Mouse (Mus musculus): Measurements from ENCODE around the gene Foxd2. TPM values are rescaled to one million over a fixed set of nuclear protein-coding genes. Genes with fewer than 3 reads are reported as not detected.

The Foxd2 gene
- total RNA-seq (2021): under 1 TPM; 0.48 to 0.57 TPM

DNA sequence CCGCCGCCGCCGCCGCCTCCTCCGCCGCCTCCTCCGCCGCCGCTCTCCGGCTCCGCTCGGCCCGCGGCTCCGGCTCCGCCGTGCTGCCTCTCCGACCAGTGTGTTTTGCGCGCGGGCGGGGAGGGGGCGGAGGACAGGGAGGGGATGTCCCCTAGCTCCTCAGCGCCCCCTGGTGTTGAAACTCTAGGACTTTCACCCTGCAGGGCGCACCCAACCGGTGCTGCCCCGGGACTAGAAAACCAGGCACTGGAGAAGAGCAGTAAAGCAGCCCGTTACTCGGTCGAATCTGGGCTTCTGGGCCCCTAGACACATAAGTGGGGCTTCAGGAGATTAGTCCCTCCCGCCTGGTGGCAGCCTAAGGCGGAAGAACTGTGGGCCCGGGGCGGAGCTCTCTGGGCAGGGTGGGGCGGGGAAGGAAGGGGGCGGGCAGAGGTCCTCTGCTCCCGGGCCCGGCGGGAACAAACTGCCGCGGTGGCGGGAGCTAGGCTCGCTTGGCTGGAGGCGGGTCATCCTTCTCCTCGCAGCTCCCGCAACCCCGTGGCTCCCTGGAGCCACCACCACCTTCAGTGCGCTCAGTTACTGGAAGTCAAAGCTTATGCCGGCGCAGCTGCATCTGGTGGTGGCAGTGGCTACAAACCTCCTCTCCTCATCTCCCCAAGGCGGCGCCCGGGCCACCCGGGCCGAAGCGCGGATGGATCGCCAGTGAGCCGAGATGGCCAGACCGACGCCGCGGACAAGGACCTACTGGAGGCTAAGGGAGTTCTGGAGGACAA lies at the start of gene Foxd2:
Gene Foxd2 (minus strand): TSS at position 45 of the 773 bp plus-strand sequence.
- peak in 1 of 2 experiments; percentile 38 for DNase-seq (ENCODE audit: low spot score in 2 of 2)
- intact Hi-C loops (cut with DNase I): loop anchor here (5.0 kb wide), 1 partner anchor 1028 kb away; the partner anchor contains the start of gene Dmbx1

DNA sequence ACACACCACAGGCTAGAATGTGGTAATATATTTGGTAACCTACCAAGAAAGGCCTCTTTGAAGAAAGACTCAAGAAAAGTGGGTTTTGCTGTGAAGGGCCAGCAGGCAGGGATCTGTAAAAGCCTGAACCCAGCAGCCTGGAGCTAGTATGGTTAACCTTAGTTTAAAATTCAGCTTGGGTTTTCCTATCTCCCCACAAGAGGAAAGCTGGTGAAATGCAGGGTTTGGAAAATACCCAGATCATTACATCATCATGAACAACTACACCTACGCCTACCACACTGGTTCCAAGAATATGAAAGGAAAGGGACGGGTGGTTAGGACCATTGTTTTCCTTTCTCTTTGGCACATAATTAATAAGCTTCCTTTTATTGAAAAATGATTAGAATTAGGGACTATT lies 49.6 kb upstream of the Foxd2 start:
- intact Hi-C loops (cut with DNase I): no loop called here
- DNase-seq (ENCODE audit: low spot score in 2 of 2): peak in 1 of 2 experiments; percentile 23

- no peak for DNase-seq (ENCODE audit: low spot score in 2 of 2)
- intact Hi-C loops (cut with DNase I): no loop called here
Observed at GRCm38 (mm10) chr4:114957403-114957802, 48.7 kb upstream of the Foxd2 start.

- intact Hi-C loops (cut with DNase I): no loop called here
- no peak for DNase-seq (ENCODE audit: low spot score in 2 of 2)
Observed at GRCm38 (mm10) chr4:114953172-114953571, 44.5 kb upstream of the Foxd2 start.

GRCm38 (mm10) chr4:114947852-114948481 lies 39.3 kb upstream of the Foxd2 start:
- no peak for DNase-seq (ENCODE audit: low spot score in 2 of 2)
- intact Hi-C loops (cut with DNase I): loop anchor here (2.0 to 5.0 kb wide), 4 partner anchors 31 to 646 kb away; no protein-coding TSS in a partner anchor

DNA sequence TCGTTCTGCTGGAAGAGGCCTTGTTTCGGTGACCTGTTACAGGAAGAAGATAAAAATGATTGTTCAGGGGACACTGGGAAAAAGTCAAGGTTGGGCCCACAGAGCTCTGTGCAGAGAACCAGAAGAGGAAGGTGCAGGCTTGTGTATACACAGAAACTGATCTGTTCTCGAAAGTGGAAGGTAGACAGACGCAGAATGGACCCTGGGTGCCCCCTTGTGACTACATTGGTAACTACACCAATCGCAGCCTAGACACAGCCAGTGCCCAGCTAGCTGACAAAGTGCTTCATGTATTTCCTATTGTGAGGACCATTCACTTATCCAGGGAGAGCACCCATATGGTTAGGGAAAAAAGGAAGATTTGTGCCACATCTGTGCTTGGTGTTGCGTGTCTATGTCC lies 38.7 kb upstream of the Foxd2 start:
- DNase-seq (ENCODE audit: low spot score in 2 of 2): peak; percentile 86 to 90
- intact Hi-C loops (cut with DNase I): loop anchor here (2.0 to 5.0 kb wide), 4 partner anchors 31 to 645 kb away; no protein-coding TSS in a partner anchor

- intact Hi-C loops (cut with DNase I): loop anchor here (2.0 to 5.0 kb wide), 4 partner anchors 30 to 644 kb away; no protein-coding TSS in a partner anchor
- DNase-seq (ENCODE audit: low spot score in 2 of 2): no peak
Observed at GRCm38 (mm10) chr4:114946416-114946815, 37.7 kb upstream of the Foxd2 start.

DNA sequence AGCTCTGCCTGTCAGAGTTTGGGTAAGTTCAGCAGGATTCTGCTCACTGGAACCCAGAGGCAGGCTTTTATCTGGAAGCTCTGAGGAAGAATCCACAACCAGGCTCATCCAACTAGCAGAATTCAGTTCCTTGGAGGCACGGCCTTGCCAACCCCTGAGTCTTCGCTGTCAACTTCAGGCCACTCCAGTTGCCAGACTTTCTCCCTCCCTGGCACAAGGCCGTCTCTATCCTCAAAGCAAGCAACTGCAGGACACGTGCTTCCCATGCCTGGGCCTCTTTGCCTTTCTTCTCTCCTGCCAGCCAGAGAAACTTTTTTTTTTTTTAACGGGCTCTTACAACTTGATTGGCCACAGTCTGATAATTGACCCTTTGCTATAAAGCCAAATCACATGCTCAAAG lies 36.3 kb upstream of the Foxd2 start:
- intact Hi-C loops (cut with DNase I): loop anchor here (5.0 kb wide), 3 partner anchors 278 to 643 kb away; no protein-coding TSS in a partner anchor
- DNase-seq (ENCODE audit: low spot score in 2 of 2): no peak

GRCm38 (mm10) chr4:114942583-114942982 lies 33.9 kb upstream of the Foxd2 start:
- DNase-seq (ENCODE audit: low spot score in 2 of 2): no peak

GRCm38 (mm10) chr4:114942112-114942511 lies 33.4 kb upstream of the Foxd2 start:
- intact Hi-C loops (cut with DNase I): no loop called here
- no peak for DNase-seq (ENCODE audit: low spot score in 2 of 2)

More at GRCm38 (mm10) chr4:114942583-114942982, 33.9 kb upstream of the Foxd2 start:
- intact Hi-C loops (cut with DNase I): no loop called here

- no peak for DNase-seq (ENCODE audit: low spot score in 2 of 2)
- intact Hi-C loops (cut with DNase I): no loop called here
Observed at GRCm38 (mm10) chr4:114941311-114941710, 32.6 kb upstream of the Foxd2 start.

GRCm38 (mm10) chr4:114938248-114938647 lies 29.6 kb upstream of the Foxd2 start:
- intact Hi-C loops (cut with DNase I): no loop called here
- no peak for DNase-seq (ENCODE audit: low spot score in 2 of 2)

DNA sequence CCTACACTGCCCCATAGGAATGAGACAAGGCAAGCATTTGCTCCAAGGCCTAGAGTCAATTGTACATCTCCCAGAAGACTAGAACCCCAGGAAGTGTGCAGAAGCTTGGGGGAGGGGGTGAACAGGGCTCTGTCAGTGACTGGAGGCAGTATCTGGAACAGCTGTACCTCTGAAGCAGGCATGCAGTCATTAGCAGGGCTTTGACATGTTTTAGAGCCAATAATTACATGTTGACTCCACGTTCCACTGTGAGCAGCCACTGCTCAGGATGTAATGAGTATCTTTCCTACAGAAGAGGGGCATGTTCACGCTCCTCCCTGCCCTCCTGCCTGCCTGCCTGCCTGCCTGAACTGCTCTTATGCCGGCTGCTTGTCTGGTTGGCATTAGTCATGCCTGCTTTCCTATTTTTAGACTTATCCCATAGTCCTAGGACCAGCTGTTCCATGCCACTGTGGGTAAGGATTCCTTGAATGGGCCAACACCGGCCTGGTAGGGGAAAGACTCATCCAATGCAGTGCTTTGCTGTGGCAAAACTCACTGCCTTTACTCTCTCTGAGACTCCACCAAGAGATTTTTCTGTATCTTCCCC lies 28.9 kb upstream of the Foxd2 start:
- intact Hi-C loops (cut with DNase I): no loop called here
- peak in 1 of 2 experiments; percentile 37 for DNase-seq (ENCODE audit: low spot score in 2 of 2)

DNA sequence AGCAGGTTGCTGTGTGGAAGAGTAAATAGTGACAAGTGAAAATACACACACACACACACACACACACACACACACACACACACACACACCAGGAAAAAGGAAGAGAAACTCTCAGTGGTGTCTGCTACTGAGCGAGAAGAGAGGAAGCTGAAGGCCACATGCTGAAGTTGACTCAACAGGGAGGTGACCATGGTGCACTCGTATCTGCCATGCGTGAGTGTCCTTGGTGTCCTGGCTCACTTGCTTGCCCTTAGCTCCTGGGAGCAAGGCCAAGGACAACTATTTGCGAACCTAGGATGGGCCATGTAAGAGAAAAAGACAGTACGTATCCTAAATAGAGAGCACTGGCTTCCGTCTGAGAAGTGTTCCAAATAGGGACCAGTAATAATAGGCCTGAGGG lies 25.5 kb upstream of the Foxd2 start:
- intact Hi-C loops (cut with DNase I): no loop called here

GRCm38 (mm10) chr4:114932747-114933146 lies 24.1 kb upstream of the Foxd2 start:
- intact Hi-C loops (cut with DNase I): no loop called here
- DNase-seq (ENCODE audit: low spot score in 2 of 2): peak in 1 of 2 experiments; percentile 56

More for the DNA sequence above, 25.5 kb upstream of the Foxd2 start:
- no peak for DNase-seq (ENCODE audit: low spot score in 2 of 2)

GRCm38 (mm10) chr4:114929155-114929554 lies 20.5 kb upstream of the Foxd2 start:
- DNase-seq (ENCODE audit: low spot score in 2 of 2): no peak
- intact Hi-C loops (cut with DNase I): no loop called here

GRCm38 (mm10) chr4:114925917-114926312 lies 17.2 kb upstream of the Foxd2 start, which contains the start of gene Foxe3:
Foxe3 (minus strand) TSS chr4:114926013.
- intact Hi-C loops (cut with DNase I): no loop called here
- no peak for DNase-seq (ENCODE audit: low spot score in 2 of 2)

GRCm38 (mm10) chr4:114924971-114925916 lies 16.6 kb upstream of the Foxd2 start:
- intact Hi-C loops (cut with DNase I): no loop called here
- no peak for DNase-seq (ENCODE audit: low spot score in 2 of 2)

- intact Hi-C loops (cut with DNase I): loop anchor here (2.0 kb wide), 1 partner anchor 30 kb away; no protein-coding TSS in a partner anchor
Observed at GRCm38 (mm10) chr4:114917091-114917490, 8.4 kb upstream of the Foxd2 start.

More at GRCm38 (mm10) chr4:114917091-114917490, 8.4 kb upstream of the Foxd2 start:
- no peak for DNase-seq (ENCODE audit: low spot score in 2 of 2)
